In the genomic region with DNA sequence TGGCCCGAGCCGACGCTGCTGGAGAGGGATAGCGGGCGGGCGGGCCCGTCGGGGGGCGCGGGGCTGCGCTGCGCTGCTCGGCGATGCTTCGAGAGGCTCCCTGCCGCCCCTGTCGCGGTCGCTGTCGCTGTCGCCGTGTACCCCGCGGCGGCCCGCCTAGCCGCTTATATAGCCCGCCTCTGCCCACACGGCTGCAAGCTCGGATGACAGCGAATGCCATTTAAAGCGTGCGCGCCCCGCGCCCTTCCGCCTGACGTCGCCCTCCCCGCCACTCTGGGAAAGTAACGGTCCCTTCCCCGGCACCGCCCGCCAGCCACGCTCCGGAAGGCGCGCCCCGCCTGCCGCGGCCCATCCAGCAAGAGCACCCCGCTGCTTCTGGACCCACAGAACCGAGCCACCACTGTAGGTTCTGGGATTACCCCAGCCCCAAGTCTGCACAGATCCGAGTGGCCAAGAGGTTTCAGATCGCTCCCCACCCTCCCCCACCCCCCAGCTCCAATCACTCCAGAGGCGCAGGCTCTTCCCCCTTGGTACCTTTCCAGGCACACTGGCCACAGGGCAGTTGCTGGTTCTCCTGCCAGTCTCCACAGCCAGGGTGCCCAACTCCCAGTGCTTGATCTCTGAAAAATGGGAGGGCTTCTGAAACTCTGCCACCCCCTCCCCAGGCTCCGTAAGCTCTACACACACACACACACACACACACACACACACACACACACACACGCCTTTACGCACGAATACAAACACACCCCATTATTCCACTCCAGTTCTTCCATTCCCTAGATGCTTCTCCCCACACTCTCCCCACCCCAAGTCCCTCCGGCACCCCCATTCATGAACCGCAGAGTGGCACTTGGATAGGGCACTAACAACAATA, we compare ENCODE assay signal across 8 mouse cellular contexts. TPM values are rescaled to one million over a fixed set of nuclear protein-coding genes. Genes with fewer than 3 reads are reported as not detected.
DNase-seq lines count a peak whose midpoint lies in the region; ATAC-seq and TF ChIP-seq lines count a peak whose summit lies in the region.

Gene Gm13889 (minus strand): TSS at position 294 of the 877 bp plus-strand sequence.

- TF ChIP-seq CTCF in lung, embryonic 14.5 days (IDR thresholded peaks at IDR 0.05; ENCODE audit: low read depth) = no peak

- peak; percentile 86 for ATAC-seq in lung, embryonic 14.5 days (ENCODE audit: insufficient read depth)

- H3K4me2 ChIP-seq in lung, embryonic 14.5 days = peak within 1 kb of the TSS; percentile 82

- H3K27ac ChIP-seq in hindbrain, embryonic 10.5 days = peak within 1 kb of the TSS; percentile 87
- H3K27ac ChIP-seq in lung, embryonic 14.5 days (ENCODE audit: low read depth) = peak within 1 kb of the TSS; percentile 80

- WGBS in hindbrain, embryonic 10.5 days = 4% methylated on average over 61 of the region's 62 CpGs
- 4% methylated on average over 58 of the region's 62 CpGs for WGBS in lung, embryonic 14.5 days

- DNase-seq in MN1 (ENCODE audit: low spot score) = peak; percentile 79
- DNase-seq in cerebellum, adult 9-10 months = peak; percentile 64
- peak; percentile 88 to 92 for DNase-seq in frontal cortex, postnatal 10 days (ENCODE audit: low spot score in 2 of 2)
- DNase-seq in hindbrain, embryonic 10.5 days (ENCODE audit: low spot score) = peak; percentile 55
- peak; percentile 89 for DNase-seq in layer of hippocampus, adult 9-11 months
- peak; percentile 91 for DNase-seq in lung, embryonic 14.5 days
- DNase-seq in retina, embryonic 14.5 days (ENCODE audit: low spot score) = peak; percentile 73
- DNase-seq in yolk sac, embryonic 10.5 days (ENCODE audit: low spot score) = peak; percentile 22

- H3K9ac ChIP-seq in lung, embryonic 14.5 days = peak within 1 kb of the TSS; percentile 69

- no peaks in the 10 kb centered on the region for H3K9me3 ChIP-seq in hindbrain, embryonic 10.5 days
- no peaks in the 10 kb centered on the region for H3K9me3 ChIP-seq in lung, embryonic 14.5 days (ENCODE audit: low read depth, low read length)

- H3K4me1 ChIP-seq in hindbrain, embryonic 10.5 days (replicated peaks) = peaks cover 36% of the 10 kb centered on the region
- H3K4me1 ChIP-seq in lung, embryonic 14.5 days (ENCODE audit: insufficient read depth) = no peaks in the 10 kb centered on the region

- peaks cover 76% of the 10 kb centered on the region for H3K27me3 ChIP-seq in hindbrain, embryonic 10.5 days (ENCODE audit: insufficient read depth, poor library complexity, severe bottlenecking)
- peaks cover 32% of the 10 kb centered on the region for H3K27me3 ChIP-seq in lung, embryonic 14.5 days (ENCODE audit: insufficient read depth, low read length)

- peak within 1 kb of the TSS; percentile 71 for H3K4me3 ChIP-seq in hindbrain, embryonic 10.5 days
- H3K4me3 ChIP-seq in lung, embryonic 14.5 days (ENCODE audit: low read depth, low read length) = peak within 1 kb of the TSS; percentile 68

- H3K36me3 ChIP-seq in hindbrain, embryonic 10.5 days = no peaks in the 10 kb centered on the region
- no peaks in the 10 kb centered on the region for H3K36me3 ChIP-seq in lung, embryonic 14.5 days (ENCODE audit: insufficient read depth)

RNA-seq across cellular contexts. Expression of gene Gm13889, which starts in this region (rescaled TPM):
- polyA plus RNA-seq in hindbrain, embryonic 10.5 days (2016; fragmentation: Nextera tagmentation; extraction: Ambion mirVana) = 3.0 and 4.0 TPM in 2 replicates
- polyA plus RNA-seq in lung, embryonic 14.5 days (2014; fragmentation: Nextera tagmentation; extraction: Ambion mirVana) = 40.7 and 45.3 TPM in 2 replicates

Comparison
In these comparisons a context has a peak if more than half of its experiments do, and no peak if none do; other contexts are left out.
1. Peak in every context shown above with its lines: DNase-seq, ATAC-seq, H3K4me3 ChIP-seq and H3K27ac ChIP-seq.
2. DNase-seq: peak in every context shown above with its lines; median percentile 91 in lung, embryonic 14.5 days; 90 in frontal cortex, postnatal 10 days; 89 in layer of hippocampus, adult 9-11 months; 79 in MN1; 73 in retina, embryonic 14.5 days; 64 in cerebellum, adult 9-10 months; 55 in hindbrain, embryonic 10.5 days; 22 in yolk sac, embryonic 10.5 days.